ENCODE assay signal across 28 mouse cellular contexts in the genomic region with DNA sequence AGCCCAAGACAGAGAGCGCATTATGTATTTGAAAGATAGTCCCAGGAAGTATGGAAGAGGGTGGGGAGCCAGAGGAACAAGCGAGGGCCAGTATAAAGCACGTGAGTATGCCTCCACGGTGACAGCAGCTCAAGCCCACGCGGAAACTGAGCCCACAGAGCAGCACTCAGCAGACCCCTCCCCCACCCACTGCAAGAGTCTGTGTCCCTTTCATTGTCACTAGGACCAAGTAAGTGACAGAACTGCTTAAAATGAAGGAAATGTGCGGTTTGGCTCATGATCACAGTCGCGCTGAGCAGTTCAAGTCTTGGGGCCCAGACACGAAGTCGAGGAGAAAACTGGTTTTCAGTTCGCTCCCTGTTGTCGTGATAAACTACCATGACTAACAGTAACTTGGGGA. TPM values are rescaled to one million over a fixed set of nuclear protein-coding genes. Genes with fewer than 3 reads are reported as not detected.
A peak's percentile ranks its signal among the peaks of the same experiment; 100 is the strongest.
DNase-seq lines count a peak whose midpoint lies in the region; ATAC-seq and TF ChIP-seq lines count a peak whose summit lies in the region.
"Had no signal": no experiment of that assay in that cellular context is flagged by ENCODE, and none has a peak within 500 bp of the region (broad histone marks: within the 10 kb centered on the region; RNA-seq: fewer than 3 reads in every experiment).

No protein-coding gene starts in this region.

- no peak for TF ChIP-seq EP300 in liver, postnatal 0 days (IDR thresholded peaks at IDR 0.05; ENCODE audit: low read depth)
- no peak for TF ChIP-seq EP300 in lung, postnatal 0 days (IDR thresholded peaks at IDR 0.05)

- no peak overlapping the region for H3K27ac ChIP-seq in liver, postnatal 0 days (ENCODE audit: low read depth)
- no peak overlapping the region for H3K27ac ChIP-seq in liver, embryonic 12.5 days
- no peak overlapping the region for H3K27ac ChIP-seq in intestine, postnatal 0 days (ENCODE audit: low read depth, low read length)
- H3K27ac ChIP-seq in lung, postnatal 0 days (ENCODE audit: low read length), result no peak overlapping the region
- H3K27ac ChIP-seq: embryonic facial prominence, embryonic 13.5 days; embryonic facial prominence, embryonic 15.5 days; forebrain, embryonic 10.5 days; forebrain, embryonic 12.5 days had no signal

- TF ChIP-seq CTCF in liver, postnatal 0 days (IDR thresholded peaks at IDR 0.05; ENCODE audit: low read depth), result no peak
- TF ChIP-seq CTCF in intestine, postnatal 0 days (IDR thresholded peaks at IDR 0.05; ENCODE audit: low read depth), result no peak
- no peak for TF ChIP-seq CTCF in lung, postnatal 0 days (IDR thresholded peaks at IDR 0.05)

- peak; percentile 19; the same call in 1 of the 2 replicates for ATAC-seq in liver, postnatal 0 days
- no peak for ATAC-seq in liver, embryonic 12.5 days
- ATAC-seq in activated CD4-positive, CD25-positive, alpha-beta regulatory T cell, adult 4 months, result peak; percentile 32
- ATAC-seq in inflammation-experienced regulatory T-cells, adult 6 months, result peak; percentile 41
- ATAC-seq in intestine, postnatal 0 days, result no peak
- no peak for ATAC-seq in lung, postnatal 0 days
- ATAC-seq: forebrain, embryonic 14.5 days; forebrain, postnatal 0 days; Patski had no signal

- no peak overlapping the region for H3K4me3 ChIP-seq in liver, postnatal 0 days (ENCODE audit: low read depth, low read length)
- no peak overlapping the region for H3K4me3 ChIP-seq in liver, embryonic 12.5 days
- no peak overlapping the region for H3K4me3 ChIP-seq in intestine, postnatal 0 days (ENCODE audit: low read depth, low read length)
- H3K4me3 ChIP-seq in lung, postnatal 0 days (ENCODE audit: low read depth, low read length), result no peak overlapping the region
- H3K4me3 ChIP-seq: embryonic facial prominence, embryonic 13.5 days; embryonic facial prominence, embryonic 15.5 days; erythroblast, embryonic 14.5 days; forebrain, embryonic 10.5 days; forebrain, embryonic 12.5 days had no signal

- H3K27me3 ChIP-seq in liver, postnatal 0 days (ENCODE audit: insufficient read depth, low read length), result no peaks in the 10 kb centered on the region
- H3K27me3 ChIP-seq in liver, embryonic 12.5 days (replicated peaks), result no peaks in the 10 kb centered on the region
- H3K27me3 ChIP-seq in intestine, postnatal 0 days (replicated peaks; ENCODE audit: control insufficient read depth, insufficient read depth, low read length), result peaks cover 2% of the 10 kb centered on the region; the same call in 1 of the 2 replicates
- H3K27me3 ChIP-seq in lung, postnatal 0 days (replicated peaks; ENCODE audit: insufficient read depth, low read length), result no peaks in the 10 kb centered on the region
- H3K27me3 ChIP-seq: embryonic facial prominence, embryonic 13.5 days; embryonic facial prominence, embryonic 15.5 days; forebrain, embryonic 12.5 days; Patski had no signal

- H3K4me2 ChIP-seq in liver, postnatal 0 days (ENCODE audit: low read depth, low read length), result no peak overlapping the region
- no peak overlapping the region for H3K4me2 ChIP-seq in liver, embryonic 12.5 days
- H3K4me2 ChIP-seq in intestine, postnatal 0 days (replicated peaks; ENCODE audit: low read depth), result no peak overlapping the region
- H3K4me2 ChIP-seq in lung, postnatal 0 days (replicated peaks; ENCODE audit: low read depth, low read length), result no peak overlapping the region
- H3K4me2 ChIP-seq: embryonic facial prominence, embryonic 13.5 days; embryonic facial prominence, embryonic 15.5 days; forebrain, embryonic 12.5 days had no signal

- no peaks in the 10 kb centered on the region for H3K4me1 ChIP-seq in liver, postnatal 0 days (ENCODE audit: insufficient read depth)
- no peaks in the 10 kb centered on the region for H3K4me1 ChIP-seq in liver, embryonic 12.5 days
- no peaks in the 10 kb centered on the region for H3K4me1 ChIP-seq in intestine, postnatal 0 days (replicated peaks; ENCODE audit: control insufficient read depth, insufficient read depth, low read length)
- no peaks in the 10 kb centered on the region for H3K4me1 ChIP-seq in lung, postnatal 0 days (ENCODE audit: insufficient read depth, low read depth, low read length)
- H3K4me1 ChIP-seq: embryonic facial prominence, embryonic 13.5 days; embryonic facial prominence, embryonic 15.5 days; forebrain, embryonic 12.5 days had no signal

- H3K9ac ChIP-seq in liver, postnatal 0 days (replicated peaks), result no peak overlapping the region
- no peak overlapping the region for H3K9ac ChIP-seq in liver, embryonic 12.5 days
- H3K9ac ChIP-seq in intestine, postnatal 0 days (ENCODE audit: low read depth, low read length), result no peak overlapping the region
- H3K9ac ChIP-seq in lung, postnatal 0 days (replicated peaks; ENCODE audit: low read depth), result no peak overlapping the region
- H3K9ac ChIP-seq: embryonic facial prominence, embryonic 13.5 days; embryonic facial prominence, embryonic 15.5 days; forebrain, embryonic 12.5 days; forebrain, postnatal 0 days had no signal

- peaks cover 13% of the 10 kb centered on the region for H3K36me3 ChIP-seq in liver, postnatal 0 days (replicated peaks; ENCODE audit: insufficient read depth, low read length)
- H3K36me3 ChIP-seq in liver, embryonic 12.5 days, result no peaks in the 10 kb centered on the region
- no peaks in the 10 kb centered on the region for H3K36me3 ChIP-seq in intestine, postnatal 0 days (ENCODE audit: control insufficient read depth, insufficient read depth)
- no peaks in the 10 kb centered on the region for H3K36me3 ChIP-seq in lung, postnatal 0 days (ENCODE audit: insufficient read depth, low read length)
- H3K36me3 ChIP-seq: embryonic facial prominence, embryonic 13.5 days; embryonic facial prominence, embryonic 15.5 days; forebrain, embryonic 10.5 days; forebrain, embryonic 12.5 days; G1E had no signal

- DNase-seq in liver, postnatal 0 days, result no peak
- peak; percentile 51 for DNase-seq in CD4-positive helper T cell, adult 2 months (ENCODE audit: low read depth, low spot score)
- no peak for DNase-seq in adrenal gland, postnatal 14 days
- no peak for DNase-seq in lung, postnatal 0 days (ENCODE audit: low spot score)
- DNase-seq: adrenal gland, adult 2 months; adrenal gland, postnatal 10 days; adrenal gland, postnatal 36 days; cerebellum, adult 11-12 months; cerebellum, adult 2 months; cerebellum, adult 9-10 months; cerebellum, postnatal 10 days; cerebellum, postnatal 25 days; embryo, embryonic 11 days; forebrain, postnatal 0 days had no signal

- WGBS in liver, postnatal 0 days (ENCODE audit: insufficient replicate concordance), result 79% methylated on average over 13 of the region's 13 CpGs
- 67% methylated on average over 13 of the region's 13 CpGs for WGBS in liver, embryonic 12.5 days (ENCODE audit: insufficient replicate concordance)
- 89% methylated on average over 13 of the region's 13 CpGs for WGBS in intestine, postnatal 0 days
- 81% methylated on average over 13 of the region's 13 CpGs for WGBS in lung, postnatal 0 days

- no peaks in the 10 kb centered on the region for H3K9me3 ChIP-seq in liver, postnatal 0 days (ENCODE audit: low read length)
- H3K9me3 ChIP-seq in liver, embryonic 12.5 days (replicated peaks), result no peaks in the 10 kb centered on the region
- no peaks in the 10 kb centered on the region for H3K9me3 ChIP-seq in intestine, postnatal 0 days (ENCODE audit: control insufficient read depth)
- no peaks in the 10 kb centered on the region for H3K9me3 ChIP-seq in lung, postnatal 0 days (ENCODE audit: low read length)
- H3K9me3 ChIP-seq: embryonic facial prominence, embryonic 13.5 days; embryonic facial prominence, embryonic 15.5 days; forebrain, embryonic 10.5 days; forebrain, embryonic 12.5 days; G1E had no signal

RNA-seq across cellular contexts. Expression of gene Lbp, which starts 28.1 kb away (rescaled TPM):
- polyA plus RNA-seq in liver, postnatal 0 days (2015; fragmentation: Nextera tagmentation; extraction: Ambion mirVana), result 167 and 193 TPM in 2 replicates
- 12.9 and 14.4 TPM in 2 replicates for polyA plus RNA-seq in liver, embryonic 12.5 days (2016; fragmentation: Nextera tagmentation; extraction: Ambion mirVana)
- polyA plus RNA-seq in activated CD4-positive, CD25-positive, alpha-beta regulatory T cell, adult 4 months (2017; shearing (Covaris generic)), result under 1 TPM; 0.37 to 0.41 TPM
- 1 to 10 TPM in 1 of 3 experiments, not detected in 2; 1.0 TPM for polyA plus RNA-seq in inflammation-experienced regulatory T-cells, adult 6 months (2017; shearing (Covaris generic))
- 19.6 and 34.2 TPM in 2 replicates for total RNA-seq in adrenal gland, postnatal 14 days (2021)
- 4.9 and 6.2 TPM in 2 replicates for polyA plus RNA-seq in intestine, postnatal 0 days (2015; fragmentation: Nextera tagmentation; extraction: Ambion mirVana)
- 42.1 and 56.8 TPM in 2 replicates for polyA plus RNA-seq in lung, postnatal 0 days (2015; fragmentation: Nextera tagmentation; extraction: Ambion mirVana)
- total RNA-seq: G1E had no signal
- polyA plus RNA-seq: C2C12, G1E had no signal

RNA-seq across cellular contexts. Expression of gene Snhg11, which starts 41.1 kb away (rescaled TPM):
- 0.28 and 0.57 TPM in 2 replicates for polyA plus RNA-seq in liver, postnatal 0 days (2015; fragmentation: Nextera tagmentation; extraction: Ambion mirVana)
- 2.2 and 2.4 TPM in 2 replicates for polyA plus RNA-seq in liver, embryonic 12.5 days (2016; fragmentation: Nextera tagmentation; extraction: Ambion mirVana)
- under 1 TPM in 1 of 2 experiments, not detected in 1; 0.11 TPM for polyA plus RNA-seq in activated CD4-positive, CD25-positive, alpha-beta regulatory T cell, adult 4 months (2017; shearing (Covaris generic))
- polyA plus RNA-seq in inflammation-experienced regulatory T-cells, adult 6 months (2017; shearing (Covaris generic)), result under 1 TPM in 2 of 3 experiments, not detected in 1; 0.10 to 0.11 TPM
- total RNA-seq in adrenal gland, postnatal 14 days (2021), result 3.5 and 6.6 TPM in 2 replicates
- 1.9 and 3.0 TPM in 2 replicates for polyA plus RNA-seq in intestine, postnatal 0 days (2015; fragmentation: Nextera tagmentation; extraction: Ambion mirVana)
- polyA plus RNA-seq in lung, postnatal 0 days (2015; fragmentation: Nextera tagmentation; extraction: Ambion mirVana), result 6.1 and 6.2 TPM in 2 replicates
- total RNA-seq: common myeloid progenitor, adult 5-6 weeks had no signal
- polyA plus RNA-seq: C2C12; erythroblast, embryonic 14.5 days; G1E; Patski had no signal

Comparison
In these comparisons a context has a peak if more than half of its experiments do, and no peak if none do; other contexts are left out.
1. ATAC-seq: peak in liver, postnatal 0 days (single experiment), activated CD4-positive, CD25-positive, alpha-beta regulatory T cell, adult 4 months (single experiment) and inflammation-experienced regulatory T-cells, adult 6 months (single experiment); none in liver, embryonic 12.5 days (single experiment), intestine, postnatal 0 days (single experiment) and lung, postnatal 0 days (single experiment).